Mouse (Mus musculus) CH12.LX (cell line): ENCODE data around the gene Lipc.

ENCODE experiments used
- CHD1 ChIP-seq: IDR thresholded peaks from 2 replicates; pipeline ENCODE4 v1.6.1; 2012; ENCODE audit warnings: low read depth, low read length, improper control_type of control experiment, inconsistent platforms
- CTCF ChIP-seq, 2 experiments: IDR thresholded peaks in 1 of 2; conservative IDR thresholded peaks in 1 of 2; 2 replicates each; pipeline ENCODE4 v1.5.1; 2011 to 2012; ENCODE audit warnings: low read depth in 2 of 2, low read length in 2 of 2, improper control_type of control experiment in 1 of 2, inconsistent platforms in 1 of 2, mild to moderate bottlenecking in 1 of 2, moderate library complexity in 1 of 2
- EP300 ChIP-seq: IDR thresholded peaks from 2 replicates; pipeline ENCODE4 v1.6.1; 2011; ENCODE audit warnings: low read length, improper control_type of control experiment
- GABPA ChIP-seq: IDR thresholded peaks from 2 replicates; pipeline ENCODE4 v1.6.1; 2012; ENCODE audit warnings: low read depth, low read length, improper control_type of control experiment, inconsistent platforms; ENCODE audit not compliant: insufficient replicate concordance
- MAFK ChIP-seq: IDR thresholded peaks from 2 replicates; pipeline ENCODE4 v1.6.1; 2011; ENCODE audit warnings: low read length, improper control_type of control experiment; ENCODE audit not compliant: insufficient replicate concordance
- MAX ChIP-seq: IDR thresholded peaks from 2 replicates; pipeline ENCODE4 v1.6.1; 2011; ENCODE audit warnings: low read length, improper control_type of control experiment
- POLR2A ChIP-seq: IDR thresholded peaks from 2 replicates; pipeline ENCODE4 v1.6.1; 2011; ENCODE audit warnings: low read depth, mild to moderate bottlenecking, improper control_type of control experiment, low read length
- RCOR1 ChIP-seq: conservative IDR thresholded peaks from 2 replicates; pipeline ENCODE4 v1.6.1; 2012; ENCODE audit warnings: low read depth, mild to moderate bottlenecking, inconsistent platforms, low read length, improper control_type of control experiment
- USF1 ChIP-seq: IDR thresholded peaks from 2 replicates; pipeline ENCODE4 v1.6.1; 2014; ENCODE audit warnings: low read depth, mild to moderate bottlenecking, inconsistent platforms, low read length, improper control_type of control experiment

DNA sequence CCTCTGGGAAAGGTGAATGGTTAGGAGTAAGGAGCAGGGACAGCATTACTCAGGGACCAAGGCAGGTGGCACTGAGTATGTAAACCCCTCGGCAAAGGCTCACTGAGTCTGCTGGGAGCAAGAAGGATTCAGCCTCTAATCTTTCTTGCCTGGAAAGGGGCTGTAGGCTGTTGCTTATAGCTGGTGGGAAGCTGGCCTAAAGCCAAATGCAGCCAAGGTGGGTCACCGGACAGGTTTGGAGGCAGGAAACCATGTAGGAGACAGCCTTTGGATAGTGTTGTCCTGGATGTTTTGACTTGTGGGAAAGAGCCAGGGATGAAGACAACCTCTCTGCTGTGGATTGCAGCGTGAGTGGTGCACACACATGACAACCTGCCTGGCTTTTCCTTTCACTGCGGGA, 40.9 kb downstream of the Lipc start:
- no peak for TF ChIP-seq USF1
- no peak for TF ChIP-seq CTCF (conservative IDR thresholded peaks at IDR 0.05 in 1 of 2, IDR thresholded peaks at IDR 0.05 in 1 of 2; ENCODE audit: low read depth in 2 of 2, low read length in 2 of 2)
- TF ChIP-seq MAFK: no peak
- no peak for TF ChIP-seq RCOR1
- no peak for TF ChIP-seq POLR2A
- no peak for TF ChIP-seq CHD1
- TF ChIP-seq MAX: no peak
- TF ChIP-seq EP300: no peak
- no peak for TF ChIP-seq GABPA
